Mouse (Mus musculus) embryonic facial prominence, embryonic 11.5 days (tissue): ENCODE measurements at regions not wholly inside any gene's neighbourhood (a gene's known extent, or its start where the extent isn't known, plus 50 kb on each side); places are given as distances from the start of the nearest gene placed in this dataset.
A peak's percentile ranks its signal among the peaks of the same experiment; 100 is the strongest.

ENCODE experiments used
- ATAC-seq: fragments of 200-750 bp; cut with Nextera tagmentation; replicated peaks from 2 replicates; pipeline ENCODE4 v1.8.0; 2017; ENCODE audit warnings: low read depth; ENCODE audit not compliant: insufficient number of reproducible peaks, low FRiP score, low TSS enrichment
- DNase-seq: peaks from one replicate; pipeline ENCODE4 v3.0.0-alpha.2; 2015; ENCODE audit warnings: low spot score
- H3K27ac ChIP-seq: fragments of 300-500 bp; sonication (generic); replicated peaks from 2 replicates; pipeline ENCODE4 v1.5.1; 2014; ENCODE audit warnings: mild to moderate bottlenecking, low read depth, low read length, control low read depth
- H3K27me3 ChIP-seq: fragments of 300-500 bp; sonication (generic); 2 replicates; pipeline ENCODE4 v1.6.1; 2014; ENCODE audit warnings: mild to moderate bottlenecking, low read length, moderate library complexity, mixed read lengths; ENCODE audit not compliant: control insufficient read depth, insufficient read depth
- H3K36me3 ChIP-seq: fragments of 300-500 bp; sonication (generic); replicated peaks from 2 replicates; pipeline ENCODE4 v1.6.1; 2014; ENCODE audit warnings: low read depth, mild to moderate bottlenecking, low read length, moderate library complexity, mixed read lengths; ENCODE audit not compliant: control insufficient read depth, insufficient read depth
- H3K4me1 ChIP-seq: fragments of 300-500 bp; sonication (generic); 2 replicates; pipeline ENCODE4 v1.6.1; 2014; ENCODE audit warnings: low read length, mixed read lengths; ENCODE audit not compliant: control insufficient read depth, insufficient read depth
- H3K4me2 ChIP-seq: fragments of 300-500 bp; sonication (generic); 2 replicates; pipeline ENCODE4 v1.6.1; 2014; ENCODE audit warnings: low read depth, mild to moderate bottlenecking, control low read depth, low read length, moderate library complexity
- H3K4me3 ChIP-seq: fragments of 300-500 bp; sonication (generic); 2 replicates; pipeline ENCODE4 v1.5.1; 2014; ENCODE audit warnings: low read depth, low read length, control low read depth
- H3K9ac ChIP-seq: fragments of 300-500 bp; sonication (generic); replicated peaks from 2 replicates; pipeline ENCODE4 v1.6.1; 2014; ENCODE audit warnings: mild to moderate bottlenecking, control low read depth, low read length
- H3K9me3 ChIP-seq: fragments of 300-500 bp; sonication (generic); replicated peaks from 2 replicates; pipeline ENCODE4 v1.6.1; 2016; ENCODE audit warnings: mild to moderate bottlenecking, low read length, inconsistent platforms, mixed read lengths; ENCODE audit not compliant: control insufficient read depth

DNA sequence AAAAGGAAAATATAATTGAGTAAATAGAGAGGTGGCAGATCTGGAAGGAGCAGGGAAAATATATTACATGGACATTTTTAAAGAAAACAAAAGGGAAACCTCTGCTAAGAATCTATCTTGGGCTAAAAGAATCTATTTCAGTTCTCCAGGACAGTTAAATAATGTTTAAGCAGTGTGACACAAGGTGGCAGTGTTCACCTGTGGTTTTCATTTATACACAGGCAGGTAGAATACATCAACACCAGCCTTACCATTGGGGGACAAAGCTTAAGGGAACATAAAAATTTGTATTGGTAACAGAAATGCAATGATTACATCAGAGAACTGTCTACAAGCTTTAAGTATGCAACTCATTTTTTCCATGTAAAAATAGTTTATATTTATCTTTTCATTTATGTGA, 78.2 kb upstream of the Cldn34d start:
- Histone ChIP-seq H3K36me3 (no peaks in the 10 kb centered on the region), H3K4me3 (no peak overlapping the region), H3K27me3 (no peaks in the 10 kb centered on the region), H3K4me2 (no peak overlapping the region), H3K9me3 (no peaks in the 10 kb centered on the region), H3K27ac (no peak overlapping the region), H3K9ac (no peak overlapping the region), H3K4me1 (no peaks in the 10 kb centered on the region)
- DNase-seq (peak; percentile 38), ATAC-seq (no peak)
